ENCODE assay signal across 22 mouse cellular contexts in genomic region chr8:103306476-103307183, GRCm38 (mm10).
A peak's percentile ranks its signal among the peaks of the same experiment; 100 is the strongest.
DNase-seq lines count a peak whose midpoint lies in the region; ATAC-seq lines count a peak whose summit lies in the region.
"Had no signal": no experiment of that assay in that cellular context is flagged by ENCODE, and none has a peak within 500 bp of the region (broad histone marks: within the 10 kb centered on the region; RNA-seq: fewer than 3 reads in every experiment).

No protein-coding gene starts in this region.

- no peaks in the 10 kb centered on the region for H3K36me3 ChIP-seq in embryonic facial prominence, embryonic 13.5 days
- H3K36me3 ChIP-seq in limb, embryonic 12.5 days = no peaks in the 10 kb centered on the region
- no peaks in the 10 kb centered on the region for H3K36me3 ChIP-seq in heart, embryonic 11.5 days (ENCODE audit: control insufficient read depth, insufficient read depth, low read length)
- H3K36me3 ChIP-seq: heart, embryonic 15.5 days; hindbrain, embryonic 13.5 days; liver, embryonic 12.5 days; midbrain, embryonic 13.5 days had no signal

- ATAC-seq in embryonic facial prominence, embryonic 13.5 days (ENCODE audit: insufficient number of reproducible peaks, insufficient read depth, low FRiP score, low TSS enrichment, low read depth) = no peak
- ATAC-seq in limb, embryonic 12.5 days (ENCODE audit: insufficient number of reproducible peaks, insufficient read depth, low FRiP score, low TSS enrichment, low read depth) = peak; percentile 73; the same call in 1 of the 2 replicates
- no peak for ATAC-seq in heart, embryonic 11.5 days (replicated peaks; ENCODE audit: insufficient number of reproducible peaks, low FRiP score, low TSS enrichment)
- ATAC-seq: inflammation-experienced regulatory T-cells, adult 6 months; liver, embryonic 12.5 days; midbrain, embryonic 13.5 days; Patski had no signal

- WGBS in embryonic facial prominence, embryonic 13.5 days = 27% methylated on average over 1 of the region's 1 CpGs
- WGBS in limb, embryonic 12.5 days = 32% methylated on average over 1 of the region's 1 CpGs
- WGBS in heart, embryonic 11.5 days (ENCODE audit: insufficient replicate concordance) = 41% methylated on average over 1 of the region's 1 CpGs

- H3K4me3 ChIP-seq in embryonic facial prominence, embryonic 13.5 days = no peak overlapping the region
- no peak overlapping the region for H3K4me3 ChIP-seq in limb, embryonic 12.5 days (replicated peaks)
- no peak overlapping the region for H3K4me3 ChIP-seq in heart, embryonic 11.5 days (ENCODE audit: low read depth, low read length)
- H3K4me3 ChIP-seq: heart, embryonic 15.5 days; hindbrain, embryonic 13.5 days; liver, embryonic 12.5 days; midbrain, embryonic 13.5 days had no signal

- no peak overlapping the region for H3K9ac ChIP-seq in embryonic facial prominence, embryonic 13.5 days
- H3K9ac ChIP-seq in limb, embryonic 12.5 days (replicated peaks) = no peak overlapping the region
- H3K9ac ChIP-seq in heart, embryonic 11.5 days (ENCODE audit: low read depth, low read length) = no peak overlapping the region
- H3K9ac ChIP-seq: forebrain, postnatal 0 days; heart, embryonic 15.5 days; hindbrain, embryonic 13.5 days; liver, embryonic 12.5 days; midbrain, embryonic 13.5 days had no signal

- H3K4me1 ChIP-seq in embryonic facial prominence, embryonic 13.5 days = no peaks in the 10 kb centered on the region
- H3K4me1 ChIP-seq in limb, embryonic 12.5 days (replicated peaks) = 0 out of 2 replicates have a peak, but pooled peaks cover 4% of the 10 kb centered on the region
- no peaks in the 10 kb centered on the region for H3K4me1 ChIP-seq in heart, embryonic 11.5 days (ENCODE audit: control insufficient read depth, insufficient read depth, low read length)
- H3K4me1 ChIP-seq: heart, embryonic 15.5 days; hindbrain, embryonic 13.5 days; liver, embryonic 12.5 days; midbrain, embryonic 13.5 days had no signal

- H3K4me2 ChIP-seq in embryonic facial prominence, embryonic 13.5 days = no peak overlapping the region
- no peak overlapping the region for H3K4me2 ChIP-seq in limb, embryonic 12.5 days
- no peak overlapping the region for H3K4me2 ChIP-seq in heart, embryonic 11.5 days
- H3K4me2 ChIP-seq: heart, embryonic 15.5 days; hindbrain, embryonic 13.5 days; liver, embryonic 12.5 days; midbrain, embryonic 13.5 days had no signal

- H3K27me3 ChIP-seq in embryonic facial prominence, embryonic 13.5 days = no peaks in the 10 kb centered on the region
- H3K27me3 ChIP-seq in limb, embryonic 12.5 days = no peaks in the 10 kb centered on the region
- H3K27me3 ChIP-seq in heart, embryonic 11.5 days (ENCODE audit: control insufficient read depth, insufficient read depth, low read length) = no peaks in the 10 kb centered on the region
- H3K27me3 ChIP-seq: heart, embryonic 15.5 days; liver, embryonic 12.5 days; Patski had no signal

- H3K27ac ChIP-seq in embryonic facial prominence, embryonic 13.5 days = peak overlapping the region; percentile 68
- H3K27ac ChIP-seq in limb, embryonic 12.5 days = peak overlapping the region; percentile 65
- no peak overlapping the region for H3K27ac ChIP-seq in heart, embryonic 11.5 days (ENCODE audit: low read depth, low read length)
- H3K27ac ChIP-seq: heart, embryonic 15.5 days; hindbrain, embryonic 13.5 days; kidney, postnatal 0 days; liver, embryonic 12.5 days; midbrain, embryonic 13.5 days had no signal

- no peaks in the 10 kb centered on the region for H3K9me3 ChIP-seq in embryonic facial prominence, embryonic 13.5 days
- 0 out of 2 replicates have a peak, but pooled peaks cover 4% of the 10 kb centered on the region for H3K9me3 ChIP-seq in limb, embryonic 12.5 days
- no peaks in the 10 kb centered on the region for H3K9me3 ChIP-seq in heart, embryonic 11.5 days (replicated peaks; ENCODE audit: control insufficient read depth, low read length)
- H3K9me3 ChIP-seq: heart, embryonic 15.5 days; hindbrain, embryonic 13.5 days; liver, embryonic 12.5 days; midbrain, embryonic 13.5 days had no signal

- peak; percentile 49 for DNase-seq in embryo, embryonic 10.5 days (ENCODE audit: low spot score)
- no peak for DNase-seq in embryo, embryonic 9.5 days (ENCODE audit: extremely low spot score)
- DNase-seq in 3T3-L1 (ENCODE audit: low read depth, low spot score) = peak; percentile 69
- DNase-seq in urinary bladder, postnatal 14 days (ENCODE audit: low spot score) = no peak
- DNase-seq: cerebellum, adult 18-20 months; cerebellum, postnatal 36 days; heart, postnatal 36 days; kidney, adult 2 months; layer of hippocampus, adult 9-11 months; lung, adult 18-20 months; thymus, postnatal 25 days had no signal

Comparison
In these comparisons a context has a peak if more than half of its experiments do, and no peak if none do; other contexts are left out.
1. DNase-seq: peak in embryo, embryonic 10.5 days (single experiment) and 3T3-L1 (single experiment); none in embryo, embryonic 9.5 days (single experiment) and urinary bladder, postnatal 14 days (single experiment).